In the genomic region with DNA sequence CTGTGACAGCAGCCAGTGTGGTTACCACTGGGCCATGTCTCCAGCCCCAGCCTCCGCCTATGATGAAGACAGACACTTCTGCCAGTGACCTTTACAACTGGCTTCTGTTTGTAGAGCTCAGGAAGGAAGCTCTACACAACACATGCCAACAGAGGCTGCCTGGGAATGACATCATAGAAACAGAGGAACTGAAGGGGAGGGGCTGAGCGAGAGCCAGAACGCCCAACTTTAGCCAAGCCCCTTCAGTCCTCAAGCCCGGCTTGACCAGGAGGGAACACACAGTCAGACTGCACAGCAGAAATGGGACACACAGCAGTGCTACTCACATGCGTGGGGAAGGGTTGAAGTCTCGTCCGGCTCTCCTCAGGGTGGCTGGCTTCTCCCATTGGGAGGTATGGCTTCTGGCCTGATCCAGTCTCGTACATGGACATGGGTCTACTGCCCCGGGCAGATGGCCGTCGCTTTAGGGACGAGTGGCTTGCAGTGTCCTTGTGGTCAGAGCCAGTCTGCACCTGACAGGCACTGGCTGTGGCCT, we compare ENCODE assay signal across 8 mouse cellular contexts. TPM values are rescaled to one million over a fixed set of nuclear protein-coding genes. Genes with fewer than 3 reads are reported as not detected.
DNase-seq lines count a peak whose midpoint lies in the region; ATAC-seq and TF ChIP-seq lines count a peak whose summit lies in the region.

No protein-coding gene starts in this region.

- no peaks in the 10 kb centered on the region for H3K9me3 ChIP-seq in hindbrain, postnatal 0 days (ENCODE audit: low read length)
- H3K9me3 ChIP-seq in hindbrain, embryonic 10.5 days: no peaks in the 10 kb centered on the region
- H3K9me3 ChIP-seq in hindbrain, embryonic 11.5 days (ENCODE audit: control insufficient read depth, low read length): no peaks in the 10 kb centered on the region
- H3K9me3 ChIP-seq in midbrain, embryonic 15.5 days: no peaks in the 10 kb centered on the region

- peaks cover 72% of the 10 kb centered on the region for H3K36me3 ChIP-seq in hindbrain, postnatal 0 days (ENCODE audit: insufficient read depth, low read length)
- peaks cover 96% of the 10 kb centered on the region for H3K36me3 ChIP-seq in hindbrain, embryonic 10.5 days
- H3K36me3 ChIP-seq in hindbrain, embryonic 11.5 days (ENCODE audit: control insufficient read depth, insufficient read depth, low read length): peaks cover 7% of the 10 kb centered on the region
- peaks cover 52% of the 10 kb centered on the region for H3K36me3 ChIP-seq in midbrain, embryonic 15.5 days (replicated peaks)

- no peaks in the 10 kb centered on the region for H3K4me1 ChIP-seq in hindbrain, postnatal 0 days (ENCODE audit: insufficient read depth, low read length)
- H3K4me1 ChIP-seq in hindbrain, embryonic 10.5 days (replicated peaks): peaks cover 3% of the 10 kb centered on the region; the same call in 1 of the 2 replicates
- H3K4me1 ChIP-seq in hindbrain, embryonic 11.5 days (replicated peaks; ENCODE audit: control insufficient read depth, insufficient read depth, low read length): no peaks in the 10 kb centered on the region
- no peaks in the 10 kb centered on the region for H3K4me1 ChIP-seq in midbrain, embryonic 15.5 days

- 83% methylated on average over 12 of the region's 12 CpGs for WGBS in hindbrain, postnatal 0 days
- WGBS in hindbrain, embryonic 10.5 days: 88% methylated on average over 12 of the region's 12 CpGs
- WGBS in hindbrain, embryonic 11.5 days: 82% methylated on average over 12 of the region's 12 CpGs
- 88% methylated on average over 12 of the region's 12 CpGs for WGBS in midbrain, embryonic 15.5 days

- peak; percentile 16 for DNase-seq in hindbrain, postnatal 0 days (ENCODE audit: low spot score)
- DNase-seq in hindbrain, embryonic 10.5 days (ENCODE audit: low spot score): no peak
- DNase-seq in gastrocnemius, adult 8-10 months (ENCODE audit: low spot score in 2 of 2): peak; percentile 28 to 43
- DNase-seq in kidney, adult 8-10 months: peak; percentile 42 to 52
- peak; percentile 84 for DNase-seq in lung, postnatal 25 days (ENCODE audit: low spot score)
- DNase-seq in hindbrain, embryonic 11.5 days (ENCODE audit: low spot score): no peak

- H3K4me2 ChIP-seq in hindbrain, postnatal 0 days (ENCODE audit: low read depth, low read length): no peak overlapping the region
- H3K4me2 ChIP-seq in hindbrain, embryonic 11.5 days (replicated peaks; ENCODE audit: low read depth, low read length): no peak overlapping the region
- no peak overlapping the region for H3K4me2 ChIP-seq in midbrain, embryonic 15.5 days

- no peak overlapping the region for H3K9ac ChIP-seq in hindbrain, postnatal 0 days (replicated peaks; ENCODE audit: low read length)
- no peak overlapping the region for H3K9ac ChIP-seq in hindbrain, embryonic 11.5 days (ENCODE audit: low read depth, low read length)
- H3K9ac ChIP-seq in midbrain, embryonic 15.5 days: no peak overlapping the region

- peak; percentile 50 for ATAC-seq in hindbrain, postnatal 0 days
- ATAC-seq in hindbrain, embryonic 11.5 days (ENCODE audit: low FRiP score): no peak
- no peak for ATAC-seq in midbrain, embryonic 15.5 days (replicated peaks)
- no peak for ATAC-seq in megakaryocyte-erythroid progenitor cell, adult 5-6 weeks (replicated peaks; ENCODE audit: low FRiP score, low TSS enrichment, poor library complexity, severe bottlenecking)

- H3K27me3 ChIP-seq in hindbrain, postnatal 0 days (ENCODE audit: insufficient read depth, low read length): no peaks in the 10 kb centered on the region
- H3K27me3 ChIP-seq in hindbrain, embryonic 10.5 days (ENCODE audit: insufficient read depth, poor library complexity, severe bottlenecking): no peaks in the 10 kb centered on the region
- no peaks in the 10 kb centered on the region for H3K27me3 ChIP-seq in hindbrain, embryonic 11.5 days (ENCODE audit: control insufficient read depth, insufficient read depth, low read length)
- no peaks in the 10 kb centered on the region for H3K27me3 ChIP-seq in midbrain, embryonic 15.5 days (replicated peaks)

- H3K4me3 ChIP-seq in hindbrain, postnatal 0 days (ENCODE audit: low read length): no peak overlapping the region
- no peak overlapping the region for H3K4me3 ChIP-seq in hindbrain, embryonic 10.5 days
- no peak overlapping the region for H3K4me3 ChIP-seq in hindbrain, embryonic 11.5 days (ENCODE audit: low read depth, low read length)
- H3K4me3 ChIP-seq in midbrain, embryonic 15.5 days: no peak overlapping the region

- peak overlapping the region; percentile 51; the same call in 1 of the 2 replicates for H3K27ac ChIP-seq in hindbrain, postnatal 0 days
- H3K27ac ChIP-seq in hindbrain, embryonic 10.5 days: no peak overlapping the region
- no peak overlapping the region for H3K27ac ChIP-seq in hindbrain, embryonic 11.5 days (ENCODE audit: low read depth, low read length)
- no peak overlapping the region for H3K27ac ChIP-seq in midbrain, embryonic 15.5 days

- no peak for TF ChIP-seq CTCF in hindbrain, postnatal 0 days (IDR thresholded peaks at IDR 0.05; ENCODE audit: low read depth)

RNA-seq across cellular contexts. Expression of a gene that starts 31.2 kb away (rescaled TPM):
- total RNA-seq in hindbrain, postnatal 0 days (2014; rRNA removed): 9.0 and 12.7 TPM in 2 replicates
- 14.4 and 15.6 TPM in 2 replicates for polyA plus RNA-seq in hindbrain, postnatal 0 days (2015; fragmentation: Nextera tagmentation; extraction: Ambion mirVana)
- 17.9 and 20.8 TPM in 2 replicates for polyA plus RNA-seq in hindbrain, embryonic 10.5 days (2016; fragmentation: Nextera tagmentation; extraction: Ambion mirVana)
- 1 to 10 TPM; 3.1 to 3.9 (median 3.4) TPM for total RNA-seq in gastrocnemius, adult 8-10 months (2022)
- 13.3 and 15.8 TPM in 2 replicates for polyA plus RNA-seq in hindbrain, embryonic 11.5 days (2014; fragmentation: Nextera tagmentation; extraction: Ambion mirVana)
- 15.6 and 15.9 TPM in 2 replicates for polyA plus RNA-seq in midbrain, embryonic 15.5 days (2015; fragmentation: Nextera tagmentation; extraction: Ambion mirVana)
- total RNA-seq in megakaryocyte-erythroid progenitor cell, adult 5-6 weeks (2014; fragmentation: Nextera tagmentation): 19.9 and 20.3 TPM in 2 replicates
- 11.8 and 16.3 TPM in 2 replicates for total RNA-seq in megakaryocyte-erythroid progenitor cell, adult 5-6 weeks (2017)

RNA-seq across cellular contexts. Expression of a gene that starts 35.7 kb away (rescaled TPM):
- 44.7 and 55.1 TPM in 2 replicates for total RNA-seq in hindbrain, postnatal 0 days (2014; rRNA removed)
- polyA plus RNA-seq in hindbrain, postnatal 0 days (2015; fragmentation: Nextera tagmentation; extraction: Ambion mirVana): 30.7 and 31.4 TPM in 2 replicates
- polyA plus RNA-seq in hindbrain, embryonic 10.5 days (2016; fragmentation: Nextera tagmentation; extraction: Ambion mirVana): 59.7 and 74.1 TPM in 2 replicates
- total RNA-seq in gastrocnemius, adult 8-10 months (2022): 10 to 100 TPM; 12.8 to 15.7 (median 14.4) TPM
- 71.0 and 71.7 TPM in 2 replicates for polyA plus RNA-seq in hindbrain, embryonic 11.5 days (2014; fragmentation: Nextera tagmentation; extraction: Ambion mirVana)
- 31.1 and 34.7 TPM in 2 replicates for polyA plus RNA-seq in midbrain, embryonic 15.5 days (2015; fragmentation: Nextera tagmentation; extraction: Ambion mirVana)
- total RNA-seq in megakaryocyte-erythroid progenitor cell, adult 5-6 weeks (2014; fragmentation: Nextera tagmentation): 351 and 396 TPM in 2 replicates
- 330 and 379 TPM in 2 replicates for total RNA-seq in megakaryocyte-erythroid progenitor cell, adult 5-6 weeks (2017)

RNA-seq across cellular contexts. Expression of a gene that starts 36.5 kb away (rescaled TPM):
- 41.2 and 43.5 TPM in 2 replicates for total RNA-seq in hindbrain, postnatal 0 days (2014; rRNA removed)
- 34.4 and 36.4 TPM in 2 replicates for polyA plus RNA-seq in hindbrain, postnatal 0 days (2015; fragmentation: Nextera tagmentation; extraction: Ambion mirVana)
- polyA plus RNA-seq in hindbrain, embryonic 10.5 days (2016; fragmentation: Nextera tagmentation; extraction: Ambion mirVana): 39.3 and 39.7 TPM in 2 replicates
- 10 to 100 TPM; 12.7 to 19.4 (median 16.6) TPM for total RNA-seq in gastrocnemius, adult 8-10 months (2022)
- polyA plus RNA-seq in hindbrain, embryonic 11.5 days (2014; fragmentation: Nextera tagmentation; extraction: Ambion mirVana): 36.3 and 42.2 TPM in 2 replicates
- 51.6 and 52.9 TPM in 2 replicates for polyA plus RNA-seq in midbrain, embryonic 15.5 days (2015; fragmentation: Nextera tagmentation; extraction: Ambion mirVana)
- total RNA-seq in megakaryocyte-erythroid progenitor cell, adult 5-6 weeks (2014; fragmentation: Nextera tagmentation): 81.5 and 99.6 TPM in 2 replicates
- 45.2 and 48.5 TPM in 2 replicates for total RNA-seq in megakaryocyte-erythroid progenitor cell, adult 5-6 weeks (2017)

RNA-seq across cellular contexts. Expression of a gene that starts 48.0 kb away (rescaled TPM):
- 36.3 and 51.0 TPM in 2 replicates for total RNA-seq in hindbrain, postnatal 0 days (2014; rRNA removed)
- 55.0 and 55.1 TPM in 2 replicates for polyA plus RNA-seq in hindbrain, postnatal 0 days (2015; fragmentation: Nextera tagmentation; extraction: Ambion mirVana)
- 80.4 and 90.3 TPM in 2 replicates for polyA plus RNA-seq in hindbrain, embryonic 10.5 days (2016; fragmentation: Nextera tagmentation; extraction: Ambion mirVana)
- 1 to 10 TPM; 4.9 to 8.5 (median 6.7) TPM for total RNA-seq in gastrocnemius, adult 8-10 months (2022)
- polyA plus RNA-seq in hindbrain, embryonic 11.5 days (2014; fragmentation: Nextera tagmentation; extraction: Ambion mirVana): 62.6 and 64.4 TPM in 2 replicates
- 34.5 and 39.1 TPM in 2 replicates for polyA plus RNA-seq in midbrain, embryonic 15.5 days (2015; fragmentation: Nextera tagmentation; extraction: Ambion mirVana)
- 56.0 and 67.5 TPM in 2 replicates for total RNA-seq in megakaryocyte-erythroid progenitor cell, adult 5-6 weeks (2014; fragmentation: Nextera tagmentation)
- total RNA-seq in megakaryocyte-erythroid progenitor cell, adult 5-6 weeks (2017): 29.3 and 35.2 TPM in 2 replicates

Comparison
In these comparisons a context has a peak if more than half of its experiments do, and no peak if none do; other contexts are left out.
1. DNase-seq: peak in hindbrain, postnatal 0 days (single experiment), gastrocnemius, adult 8-10 months (2 of 2), kidney, adult 8-10 months (2 of 2) and lung, postnatal 25 days (single experiment); none in hindbrain, embryonic 10.5 days (single experiment) and hindbrain, embryonic 11.5 days (single experiment).